Mouse (Mus musculus): ENCODE measurements around the gene Sh3tc1.
A peak's percentile ranks its signal among the peaks of the same experiment; 100 is the strongest.

Sh3tc1 gene

GRCm38 (mm10) chr5:35719343-35719742 is 20.4 kb downstream of the Sh3tc1 start:
- DNase-seq = no peak

- no peak for DNase-seq
Measured at GRCm38 (mm10) chr5:35718817-35719216, 21.0 kb downstream of the Sh3tc1 start.

GRCm38 (mm10) chr5:35717946-35718345 is 21.8 kb downstream of the Sh3tc1 start:
- peak; percentile 16 for DNase-seq

GRCm38 (mm10) chr5:35717455-35717854 is 22.3 kb downstream of the Sh3tc1 start:
- no peak for DNase-seq

- DNase-seq = peak; percentile 60
Measured at GRCm38 (mm10) chr5:35713649-35714354, 26.0 kb downstream of the Sh3tc1 start.

GRCm38 (mm10) chr5:35712517-35712916 is 27.3 kb downstream of the Sh3tc1 start:
- DNase-seq = no peak

- DNase-seq = no peak
Measured at GRCm38 (mm10) chr5:35710931-35711330, 28.9 kb downstream of the Sh3tc1 start.

- DNase-seq = no peak
Measured at GRCm38 (mm10) chr5:35710481-35710880, 29.3 kb downstream of the Sh3tc1 start.

- no peak for DNase-seq
Measured at GRCm38 (mm10) chr5:35705411-35705810, 34.4 kb downstream of the Sh3tc1 start.

- DNase-seq = no peak
Measured at GRCm38 (mm10) chr5:35703814-35704213, 36.0 kb downstream of the Sh3tc1 start.

GRCm38 (mm10) chr5:35703183-35703582 is 36.6 kb downstream of the Sh3tc1 start:
- no peak for DNase-seq

GRCm38 (mm10) chr5:35702582-35703140 is 37.1 kb downstream of the Sh3tc1 start:
- no peak for DNase-seq

- peak; percentile 68 for DNase-seq
Measured at GRCm38 (mm10) chr5:35701042-35701441, 38.7 kb downstream of the Sh3tc1 start.

GRCm38 (mm10) chr5:35695815-35696214 is 44.0 kb downstream of the Sh3tc1 start:
- no peak for DNase-seq

- no peak for DNase-seq
Measured at GRCm38 (mm10) chr5:35693638-35694037, 46.1 kb downstream of the Sh3tc1 start.

GRCm38 (mm10) chr5:35691246-35691645 is 48.5 kb downstream of the Sh3tc1 start:
- no peak for DNase-seq

GRCm38 (mm10) chr5:35690485-35691165 is 49.2 kb downstream of the Sh3tc1 start:
- no peak for DNase-seq

- DNase-seq = no peak
Measured at GRCm38 (mm10) chr5:35689374-35689773, 50.4 kb downstream of the Sh3tc1 start.

- no peak for DNase-seq
Measured at GRCm38 (mm10) chr5:35688851-35689250, 50.9 kb downstream of the Sh3tc1 start.

GRCm38 (mm10) chr5:35687098-35687497 is 52.7 kb downstream of the Sh3tc1 start:
- no peak for DNase-seq

GRCm38 (mm10) chr5:35686336-35686735 is 53.5 kb downstream of the Sh3tc1 start:
- no peak for DNase-seq

- DNase-seq = no peak
Measured at GRCm38 (mm10) chr5:35685079-35685478, 54.7 kb downstream of the Sh3tc1 start.

- DNase-seq = no peak
Measured at GRCm38 (mm10) chr5:35680958-35681357, 58.8 kb downstream of the Sh3tc1 start.

Measured in cerebellum, adult 8-10 months (tissue).